ENCODE assay signal across 9 mouse cellular contexts in genomic region chr15:99055040-99055439, GRCm38 (mm10). TPM values are rescaled to one million over a fixed set of nuclear protein-coding genes. Genes with fewer than 3 reads are reported as not detected.
A peak's percentile ranks its signal among the peaks of the same experiment; 100 is the strongest.
DNase-seq lines count a peak whose midpoint lies in the region; ATAC-seq and TF ChIP-seq lines count a peak whose summit lies in the region.
"Had no signal": no experiment of that assay in that cellular context is flagged by ENCODE, and none has a peak within 500 bp of the region (broad histone marks: within the 10 kb centered on the region; RNA-seq: fewer than 3 reads in every experiment).

Prph (plus strand) TSS chr15:99055174.

- 1% methylated on average over 24 of the region's 30 CpGs for WGBS in heart, embryonic 14.5 days
- 2% methylated on average over 30 of the region's 30 CpGs for WGBS in hindbrain, embryonic 10.5 days
- 6% methylated on average over 30 of the region's 30 CpGs for WGBS in liver, postnatal 0 days (ENCODE audit: insufficient replicate concordance)

- no peak for ATAC-seq in heart, embryonic 14.5 days (ENCODE audit: insufficient number of reproducible peaks, insufficient read depth, low FRiP score, low read depth)
- ATAC-seq in liver, postnatal 0 days: 0 out of 2 replicates have a peak, but pooled peaks have one; percentile 2
- ATAC-seq in frontal cortex, adult (ENCODE audit: low TSS enrichment): no peak

- H3K27ac ChIP-seq in heart, embryonic 14.5 days (replicated peaks in 1 of 2; ENCODE audit: control insufficient read depth in 1 of 2, insufficient read depth in 1 of 2, low read depth in 2 of 2, low read length in 2 of 2): no peak within 1 kb of the TSS
- H3K27ac ChIP-seq in hindbrain, embryonic 10.5 days: peak within 1 kb of the TSS; percentile 35; the same call in 1 of the 2 replicates
- H3K27ac ChIP-seq in liver, postnatal 0 days (ENCODE audit: low read depth): no peak within 1 kb of the TSS

- no peaks in the 10 kb centered on the region for H3K36me3 ChIP-seq in heart, embryonic 14.5 days (ENCODE audit: control insufficient read depth, insufficient read depth, low read length)
- H3K36me3 ChIP-seq in hindbrain, embryonic 10.5 days: no peaks in the 10 kb centered on the region
- H3K36me3 ChIP-seq in liver, postnatal 0 days (replicated peaks; ENCODE audit: insufficient read depth, low read length): no peaks in the 10 kb centered on the region

- peaks cover 77% of the 10 kb centered on the region for H3K27me3 ChIP-seq in heart, embryonic 14.5 days (ENCODE audit: control insufficient read depth, insufficient read depth, low read length)
- peaks cover 99% of the 10 kb centered on the region for H3K27me3 ChIP-seq in hindbrain, embryonic 10.5 days (ENCODE audit: insufficient read depth, poor library complexity, severe bottlenecking)
- peaks cover 69% of the 10 kb centered on the region for H3K27me3 ChIP-seq in liver, postnatal 0 days (ENCODE audit: insufficient read depth, low read length)

- no peak for TF ChIP-seq EP300 in liver, postnatal 0 days (IDR thresholded peaks at IDR 0.05; ENCODE audit: low read depth)

- peak within 1 kb of the TSS; percentile 77 for H3K4me2 ChIP-seq in heart, embryonic 14.5 days (ENCODE audit: low read length)
- peak within 1 kb of the TSS; percentile 44 for H3K4me2 ChIP-seq in liver, postnatal 0 days (ENCODE audit: low read depth, low read length)

- no peaks in the 10 kb centered on the region for H3K9me3 ChIP-seq in heart, embryonic 14.5 days (ENCODE audit: control insufficient read depth, low read length)
- H3K9me3 ChIP-seq in hindbrain, embryonic 10.5 days: no peaks in the 10 kb centered on the region
- no peaks in the 10 kb centered on the region for H3K9me3 ChIP-seq in liver, postnatal 0 days (ENCODE audit: low read length)

- H3K4me3 ChIP-seq in heart, embryonic 14.5 days (ENCODE audit: control insufficient read depth in 1 of 2, insufficient read depth in 1 of 2, low read depth in 1 of 2, low read length in 2 of 2): peak within 1 kb of the TSS; percentile 28 to 44
- H3K4me3 ChIP-seq in hindbrain, embryonic 10.5 days: peak within 1 kb of the TSS; percentile 53
- H3K4me3 ChIP-seq in liver, postnatal 0 days (ENCODE audit: low read depth, low read length): peak within 1 kb of the TSS; percentile 14

- H3K9ac ChIP-seq in heart, embryonic 14.5 days (ENCODE audit: low read length): peak within 1 kb of the TSS; percentile 59
- no peak within 1 kb of the TSS for H3K9ac ChIP-seq in liver, postnatal 0 days (replicated peaks)

- TF ChIP-seq CTCF in liver, postnatal 0 days (IDR thresholded peaks at IDR 0.05; ENCODE audit: low read depth): no peak

- no peak for DNase-seq in heart, adult 18-20 months
- peak; percentile 81 for DNase-seq in MN1 (ENCODE audit: low spot score)
- DNase-seq in hindbrain, embryonic 10.5 days (ENCODE audit: low spot score): no peak
- DNase-seq in liver, postnatal 0 days: peak; percentile 17
- DNase-seq in right cerebral cortex, postnatal 10 days (ENCODE audit: low spot score in 2 of 2): no peak
- DNase-seq in right cerebral cortex, postnatal 14 days: no peak
- DNase-seq: cerebellum, adult 8-10 months had no signal

- peaks cover 3 to 13% of the 10 kb centered on the region in 2 experiments; a peak in 3 of 4 replicates for H3K4me1 ChIP-seq in heart, embryonic 14.5 days (ENCODE audit: control insufficient read depth in 2 of 2, insufficient read depth in 2 of 2, low read length in 2 of 2)
- peaks cover 43% of the 10 kb centered on the region for H3K4me1 ChIP-seq in hindbrain, embryonic 10.5 days (replicated peaks)
- H3K4me1 ChIP-seq in liver, postnatal 0 days (ENCODE audit: insufficient read depth): peaks cover 9% of the 10 kb centered on the region

RNA-seq across cellular contexts. Expression of gene Prph, which starts in this region (rescaled TPM):
- polyA plus RNA-seq in heart, embryonic 14.5 days (2014; fragmentation: Nextera tagmentation; extraction: Ambion mirVana): 0.36 and 3.2 TPM in 2 replicates
- under 1 TPM in 1 of 2 experiments, not detected in 1; 0.15 TPM for total RNA-seq in heart, adult 18-20 months (2021)
- 9.7 and 14.4 TPM in 2 replicates for polyA plus RNA-seq in hindbrain, embryonic 10.5 days (2016; fragmentation: Nextera tagmentation; extraction: Ambion mirVana)
- 0.53 and 0.85 TPM in 2 replicates for polyA plus RNA-seq in liver, postnatal 0 days (2015; fragmentation: Nextera tagmentation; extraction: Ambion mirVana)

Comparison
In these comparisons a context has a peak if more than half of its experiments do, and no peak if none do; other contexts are left out.
1. Peak in DNase-seq, ATAC-seq, H3K4me3 ChIP-seq and H3K4me2 ChIP-seq in liver, postnatal 0 days; RNA of the gene not detected or under 1 TPM.